Mouse (Mus musculus) 3134 (cell line): ENCODE measurements around the gene Glt28d2.

Source experiments
- DNase-seq: peaks from one replicate; pipeline ENCODE4 v3.0.0-alpha.2; 2011; ENCODE audit warnings: low spot score; ENCODE audit not compliant: insufficient read length; ENCODE audit errors: extremely low read depth

Glt28d2 gene

GRCm38 (mm10) chr3:85829047-85829446 lies 58.3 kb downstream of the Glt28d2 start:
- DNase-seq, result no peak

DNA sequence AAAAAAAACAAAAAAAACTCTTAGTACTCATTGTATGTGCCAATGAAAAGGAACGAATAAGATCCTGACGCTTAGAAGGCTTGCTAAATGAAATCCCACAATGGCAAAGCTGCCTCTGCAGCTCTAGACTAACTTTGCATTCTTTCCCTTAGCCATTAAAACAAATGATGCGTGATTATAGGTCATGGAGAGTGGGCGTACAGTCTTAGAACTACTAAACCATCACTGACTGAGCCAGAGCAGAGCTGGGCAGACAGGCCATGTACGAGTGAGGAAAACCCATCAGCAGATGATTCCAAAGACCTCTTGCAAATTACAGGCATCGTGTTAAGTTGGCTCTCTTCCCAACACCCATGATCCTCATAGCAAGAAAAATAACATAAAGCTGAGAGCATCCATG lies 59.5 kb downstream of the Glt28d2 start:
- no peak for DNase-seq

DNA sequence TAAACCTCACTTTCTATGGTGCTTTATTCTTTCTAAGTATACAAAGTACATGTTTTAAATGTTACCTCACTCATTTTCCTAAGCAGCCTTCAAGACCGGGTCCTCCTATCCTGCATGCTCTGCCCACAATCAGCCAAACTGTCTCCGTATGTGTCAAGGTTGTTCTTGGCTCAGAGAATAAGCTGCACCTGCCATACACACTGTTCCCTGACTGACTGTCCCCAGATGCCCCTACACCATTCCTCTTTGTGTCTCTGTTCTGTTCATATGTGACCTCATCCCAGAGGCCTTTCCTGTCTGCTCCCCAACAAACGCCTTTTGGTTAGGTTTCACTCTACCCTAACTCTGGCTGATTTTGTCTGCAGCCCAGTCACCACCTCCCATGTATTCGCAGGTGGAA lies 60.0 kb downstream of the Glt28d2 start:
- no peak for DNase-seq

DNA sequence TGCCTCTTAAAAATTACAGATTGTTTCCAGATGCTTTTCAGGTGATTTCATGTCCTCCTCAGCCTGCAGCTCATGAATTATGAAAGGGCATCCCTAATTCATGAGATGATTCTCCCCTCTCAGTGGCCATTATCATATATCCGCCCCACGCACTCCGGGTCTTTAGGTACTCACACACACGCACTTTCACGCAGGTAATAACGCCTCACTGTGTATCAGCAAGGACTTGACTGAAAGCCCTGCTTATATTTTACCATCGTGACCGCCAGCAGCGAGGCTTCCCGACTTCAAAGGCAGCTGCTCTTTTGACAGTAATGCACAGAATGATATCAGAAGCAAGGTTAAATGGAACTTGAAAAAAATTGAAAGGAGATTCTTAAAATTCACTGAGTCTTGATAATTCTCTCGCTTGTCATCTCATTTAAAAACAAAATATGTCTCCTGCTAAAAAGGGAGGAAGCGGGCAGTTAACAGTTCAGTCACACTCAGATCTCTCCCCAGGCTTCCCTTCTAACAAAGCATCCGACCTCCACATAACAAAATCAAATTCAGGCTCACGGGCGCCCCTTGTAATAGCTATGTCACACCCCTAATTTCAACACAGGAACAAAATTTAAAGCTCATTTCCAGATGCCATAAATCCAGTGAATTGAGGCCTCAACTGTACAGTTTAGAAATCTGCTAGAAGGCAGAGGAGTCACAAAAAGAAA lies 66.3 kb downstream of the Glt28d2 start:
- no peak for DNase-seq
